Mouse (Mus musculus) bone marrow macrophage, adult 2 months (primary cell): ENCODE results near the gene Trpm3.

Source experiments
- CTCF ChIP-seq: IDR thresholded peaks from 2 replicates; pipeline ENCODE4 v1.5.1; 2012; ENCODE audit warnings: low read depth, mild to moderate bottlenecking, low read length, moderate library complexity
- POLR2A ChIP-seq: IDR thresholded peaks from 2 replicates; pipeline ENCODE4 v1.6.1; 2012; ENCODE audit warnings: mild to moderate bottlenecking, low read depth, low read length, borderline replicate concordance

DNA sequence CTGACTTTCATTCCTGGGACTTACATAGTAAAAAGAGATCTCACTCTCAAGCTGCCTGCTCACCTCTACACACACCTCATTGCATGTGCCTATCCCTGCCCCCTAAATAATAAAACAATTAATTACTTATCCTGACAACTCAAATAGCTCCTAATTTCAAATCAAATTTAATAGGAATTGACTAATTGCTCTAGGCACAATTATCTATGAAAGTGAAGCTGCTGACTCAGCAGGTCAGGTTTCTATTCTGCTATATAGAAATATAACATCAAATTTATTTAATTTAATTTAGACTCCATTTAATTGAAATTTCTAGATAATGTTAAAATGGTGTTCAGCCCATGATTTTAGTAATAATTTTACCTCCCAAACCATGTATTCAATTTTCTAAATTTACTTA, 566.6 kb downstream of the Trpm3 start:
- TF ChIP-seq CTCF (no peak), POLR2A (no peak)
